Mouse (Mus musculus): ENCODE measurements at regions not wholly inside any gene's neighbourhood (a gene's known extent, or its start where the extent isn't known, plus 50 kb on each side); places are given as distances from the start of the nearest gene placed in this dataset.

GRCm38 (mm10) chr1:60823006-60823665, 63.7 kb upstream of the Ctla4 start:
- peak; percentile 40 for DNase-seq (ENCODE audit: low spot score)

- DNase-seq (ENCODE audit: low spot score), result no peak
These were observed 62.3 kb upstream of the Ctla4 start for GRCm38 (mm10) chr1:60824218-60825125.

- DNase-seq (ENCODE audit: low spot score), result no peak
These were observed 61.3 kb upstream of the Ctla4 start for GRCm38 (mm10) chr1:60825256-60826186.

- no peak for DNase-seq (ENCODE audit: low spot score)
These were observed 59.8 kb upstream of the Ctla4 start for GRCm38 (mm10) chr1:60826981-60827380.

- DNase-seq (ENCODE audit: low spot score), result no peak
These were observed 58.6 kb upstream of the Ctla4 start for GRCm38 (mm10) chr1:60828152-60828551.

GRCm38 (mm10) chr1:60829849-60830248, 57.0 kb upstream of the Ctla4 start:
- no peak for DNase-seq (ENCODE audit: low spot score)

- no peak for DNase-seq (ENCODE audit: low spot score)
These were observed 53.1 kb upstream of the Ctla4 start for GRCm38 (mm10) chr1:60833668-60834067.
